Mouse (Mus musculus) testis, adult 2 months (tissue): ENCODE measurements around the gene Nsg2.

Experiments
- CTCF ChIP-seq: fragments of 200-500 bp; IDR thresholded peaks from 2 replicates; pipeline ENCODE4 v1.5.1; 2012; ENCODE audit warnings: low read depth, mild to moderate bottlenecking, inconsistent platforms, low read length, moderate library complexity; ENCODE audit not compliant: control insufficient read depth, insufficient read depth, insufficient replicate concordance
- POLR2A ChIP-seq: fragments of 200-500 bp; IDR thresholded peaks from 2 replicates; pipeline ENCODE4 v1.6.1; 2012; ENCODE audit warnings: low read depth, mild to moderate bottlenecking, inconsistent platforms, low read length, moderate library complexity; ENCODE audit not compliant: control insufficient read depth

DNA sequence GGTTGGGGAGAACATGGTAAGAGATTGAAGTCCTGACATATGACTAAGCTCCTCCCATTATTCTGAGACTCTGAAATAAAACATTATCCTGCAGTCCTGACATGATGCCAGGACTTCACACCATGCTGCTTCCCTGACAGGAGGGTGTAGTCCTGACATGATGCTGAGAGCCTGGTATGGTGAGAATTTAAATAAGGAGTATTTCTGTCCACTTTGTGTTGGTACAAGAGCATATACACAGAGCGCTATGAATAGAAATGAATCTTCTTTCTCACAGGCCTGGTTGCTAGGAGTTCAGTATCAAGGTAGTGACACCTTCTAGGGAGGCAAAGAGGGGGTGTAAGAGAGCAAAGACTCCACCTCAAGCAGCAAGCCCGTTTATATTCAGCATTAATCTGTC, 60.8 kb downstream of the Nsg2 start:
- no peak for TF ChIP-seq CTCF
- no peak for TF ChIP-seq POLR2A
